Mouse (Mus musculus) stomach, postnatal 0 days (tissue): ENCODE measurements around the gene Ppwd1.

Source experiments
- CTCF ChIP-seq: IDR thresholded peaks from 2 replicates; pipeline ENCODE4 v1.5.1; 2016; ENCODE audit warnings: antibody characterized with exemption, low read depth, mild to moderate bottlenecking, moderate library complexity
- EP300 ChIP-seq: optimal IDR thresholded peaks from 2 replicates; pipeline ENCODE3; 2016; ENCODE audit warnings: antibody characterized with exemption

DNA sequence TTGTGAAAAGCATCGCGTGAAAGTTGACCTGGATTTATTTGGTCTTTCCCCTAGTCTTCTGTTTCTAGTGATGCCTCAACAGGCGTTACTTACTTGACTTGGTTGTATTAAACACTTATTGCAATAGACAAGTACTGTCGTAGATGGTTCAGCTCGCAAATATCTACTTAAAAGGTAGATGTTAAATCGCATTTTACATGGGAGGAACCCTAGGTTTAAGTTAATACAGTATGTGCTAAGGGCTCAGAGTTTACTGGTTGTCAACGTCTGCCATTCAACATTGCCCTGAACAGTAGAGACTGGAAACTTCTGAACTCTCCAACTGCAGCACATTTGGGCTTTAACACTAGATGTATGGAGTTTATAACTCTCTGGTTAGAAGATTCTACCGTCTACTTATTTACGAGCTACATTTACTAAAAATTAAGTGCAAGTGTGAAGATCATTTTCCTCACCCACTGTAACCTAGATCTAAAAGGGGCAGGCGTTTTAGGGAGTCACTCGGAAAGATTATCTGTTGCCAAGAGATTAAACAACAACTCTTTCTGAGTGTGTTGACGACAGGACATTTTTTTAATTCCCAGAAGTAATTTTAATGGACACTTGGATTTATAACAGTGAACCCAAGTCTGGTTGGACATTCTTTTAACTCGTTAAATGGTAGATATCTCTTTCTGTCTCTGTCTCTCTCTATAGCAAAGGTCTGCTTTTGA lies 49.3 kb downstream of the Ppwd1 start:
- TF ChIP-seq CTCF (no peak), EP300 (no peak)
